Mouse (Mus musculus): ENCODE data around the gene Glg1. TPM values are rescaled to one million over a fixed set of nuclear protein-coding genes. Genes with fewer than 3 reads are reported as not detected.
"Not testable (repeated sequence)": the region's sequence is repeated elsewhere in the genome, so short reads cannot be mapped to it uniquely, and the experiment has no call there.

Gene Glg1
- 95.5 and 98.6 TPM in 2 replicates for total RNA-seq (2021)
- long read RNA-seq, experiment 1, full-length matches to known transcripts: 10 of 34 reads
- long read RNA-seq, experiment 1, partial matches to known transcripts: 1 of 34 reads
- long read RNA-seq, experiment 1, other reads (novel, unspliced or antisense): 23 of 34 reads
- long read RNA-seq, experiment 2, full-length matches to known transcripts: 13 of 44 reads
- long read RNA-seq, experiment 2, partial matches to known transcripts: 8 of 44 reads
- long read RNA-seq, experiment 2, other reads (novel, unspliced or antisense): 23 of 44 reads

- peak; percentile 97 for DNase-seq
These were observed at the start of gene Glg1 for GRCm38 (mm10) chr8:111258631-111259407. Gene Glg1, minus strand, starts transcription at chr8:111259216.

DNA sequence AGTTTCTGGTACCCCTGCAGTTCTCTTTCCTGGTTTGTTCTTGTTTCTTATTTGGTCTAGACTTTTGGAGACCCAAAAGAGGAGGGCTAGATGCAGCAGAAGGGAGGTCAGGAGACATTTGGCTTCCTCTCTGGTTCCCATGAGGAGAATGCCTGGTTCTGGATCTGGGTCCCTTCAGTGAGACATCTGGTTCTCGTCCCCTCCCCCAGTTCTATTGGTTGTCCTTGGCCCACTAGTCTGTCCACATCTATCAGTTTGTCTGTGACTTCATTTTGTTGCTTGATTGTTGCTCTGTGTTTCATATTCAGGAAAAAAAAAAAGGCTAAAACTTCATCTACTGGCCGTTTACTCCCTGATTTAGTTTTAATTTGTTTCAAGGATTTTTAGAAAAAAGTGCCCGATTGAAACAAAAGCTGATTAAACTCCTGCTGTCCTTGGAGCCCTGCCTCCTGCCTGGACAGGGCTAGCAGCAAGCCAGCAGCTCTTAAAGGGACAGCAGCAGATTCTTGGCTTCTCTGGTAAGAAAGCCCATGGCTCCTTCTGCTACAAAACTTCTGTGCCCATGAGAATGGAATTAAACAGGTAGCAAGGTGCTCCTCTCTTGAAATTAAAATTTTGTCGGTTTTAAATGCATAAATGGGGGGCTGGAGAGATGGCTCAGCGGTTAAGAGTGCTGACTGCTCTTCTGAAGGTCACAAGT, 46.2 kb upstream of the Glg1 start:
- peak; percentile 70 for DNase-seq

DNA sequence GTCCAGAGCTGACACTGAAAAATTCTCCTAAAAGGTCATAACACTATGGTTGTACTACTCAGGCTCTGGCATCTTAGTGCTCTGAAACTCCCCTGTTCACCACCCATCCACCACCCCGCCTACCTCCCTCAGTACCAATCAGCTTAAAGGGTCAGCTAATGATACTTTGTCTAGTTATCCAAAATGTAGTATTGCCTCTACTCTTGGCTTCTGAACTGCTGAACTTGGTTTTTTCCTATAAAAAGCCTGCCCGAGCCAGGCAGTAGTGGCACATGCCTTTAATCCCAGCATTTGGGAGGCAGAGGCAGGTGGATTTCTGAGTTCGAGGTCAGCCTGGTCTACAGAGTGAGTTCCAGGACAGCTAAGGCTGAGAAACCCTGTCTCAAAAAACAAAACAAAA, 45.3 kb upstream of the Glg1 start:
- no peak for DNase-seq

GRCm38 (mm10) chr8:111303076-111303803, 44.2 kb upstream of the Glg1 start:
- not testable (repeated sequence) for DNase-seq

DNA sequence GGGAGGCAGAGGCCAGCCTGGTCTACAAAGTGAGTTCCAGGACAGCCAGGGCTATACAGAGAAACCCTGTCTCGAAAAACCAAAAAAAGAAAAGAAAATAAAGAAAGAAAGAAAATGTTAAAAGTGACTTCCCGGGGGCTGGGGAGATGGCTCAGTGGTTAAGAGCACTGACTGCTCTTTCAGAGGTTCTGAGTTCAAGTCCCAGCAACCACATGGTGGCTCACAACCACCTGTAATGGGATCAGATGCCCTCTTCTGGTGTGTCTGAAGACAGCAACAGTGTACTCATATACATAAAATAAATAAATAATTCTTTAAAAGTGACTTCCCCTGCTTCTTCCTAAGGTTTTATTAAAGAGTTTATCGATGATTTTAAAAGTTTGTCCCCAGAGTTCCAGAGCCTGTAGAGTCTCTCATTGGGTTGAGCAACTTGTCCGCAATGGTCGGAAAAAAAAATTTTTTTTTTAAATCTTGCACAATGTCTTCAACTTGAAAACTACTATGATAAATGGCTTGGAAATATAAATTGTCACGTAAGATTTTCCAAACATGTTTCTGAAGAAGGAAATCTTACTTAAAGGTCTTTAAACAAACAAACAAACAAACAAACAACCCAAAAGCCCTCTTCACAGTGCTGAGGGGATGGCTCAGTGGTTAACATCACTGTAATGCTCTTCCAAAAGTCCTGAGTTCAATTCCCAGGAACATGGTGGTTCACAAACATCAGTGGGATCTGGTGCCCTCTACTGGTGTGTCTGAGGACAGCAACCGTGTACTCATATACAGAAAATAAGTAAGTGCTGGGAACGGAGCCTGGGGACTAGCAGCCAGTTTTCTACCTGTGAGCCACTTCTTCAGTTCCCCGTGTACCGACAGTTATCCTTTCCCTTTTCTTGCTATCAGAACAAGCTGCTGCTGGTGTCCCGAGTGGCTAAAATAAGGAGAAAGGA, 41.9 kb upstream of the Glg1 start:
- DNase-seq: peak; percentile 21

DNA sequence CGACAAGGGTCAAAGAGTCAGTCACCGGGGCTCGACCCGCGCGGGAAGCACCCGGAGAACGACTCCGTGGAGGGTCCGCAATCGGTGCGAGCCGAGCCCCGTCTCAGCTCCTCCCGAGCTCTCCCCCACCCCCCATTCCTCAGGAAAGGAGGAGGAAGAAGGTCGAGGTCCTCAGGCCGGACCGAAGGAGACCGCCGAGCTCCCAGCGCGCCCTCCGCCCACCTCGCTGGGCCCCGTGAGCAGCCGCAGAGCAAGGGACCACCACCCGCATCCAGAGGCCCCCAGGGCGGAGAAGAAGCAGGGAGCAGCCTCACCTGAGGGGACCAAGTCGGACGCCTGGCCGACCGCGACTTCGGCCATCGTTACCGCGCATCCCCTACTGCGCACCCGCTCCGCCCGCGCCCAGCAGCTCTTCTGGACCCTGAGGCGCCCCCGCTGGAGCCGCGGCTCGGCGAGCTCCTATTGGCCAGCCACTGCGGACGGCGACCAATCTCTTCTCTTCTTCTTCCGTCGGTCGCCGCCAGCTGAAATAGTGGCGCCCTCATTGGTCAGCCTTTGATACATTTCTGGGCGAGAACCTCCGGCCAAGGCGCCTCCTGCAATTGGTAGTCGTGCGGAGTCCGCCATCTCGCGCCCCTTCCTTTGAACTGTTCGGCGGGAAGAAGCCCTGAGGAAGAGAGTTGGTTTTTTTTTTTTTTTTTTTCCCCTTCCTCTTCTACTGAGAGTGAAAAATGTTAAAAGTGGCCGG, 41.0 kb upstream of the Glg1 start, which contains the start of gene Rfwd3:
Rfwd3 (minus strand) TSS at position 402 of the 748 bp plus-strand sequence.
- DNase-seq: peak; percentile 97

DNA sequence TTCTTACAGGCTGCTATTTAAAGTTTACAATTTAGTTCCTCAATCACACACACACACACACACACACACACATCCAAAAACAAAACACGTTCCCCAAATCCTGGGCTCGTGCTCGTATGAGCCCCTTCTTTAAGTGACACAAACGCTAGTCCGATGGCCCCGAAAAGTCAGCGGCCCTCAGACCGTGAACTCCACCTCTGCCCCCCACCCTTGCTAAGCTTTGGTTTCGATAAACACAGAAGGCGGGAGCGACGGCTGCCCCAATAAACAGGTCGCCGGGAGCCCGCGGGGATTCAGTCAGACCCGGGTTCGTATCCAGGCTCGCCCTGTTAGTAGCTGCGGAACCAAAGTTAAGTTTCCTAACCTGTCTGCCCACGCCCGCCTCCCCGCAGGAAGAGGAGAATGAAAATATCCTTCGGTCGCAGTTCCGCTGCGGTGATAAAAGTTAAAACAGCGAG, 40.4 kb upstream of the Glg1 start:
- DNase-seq: peak; percentile 68

- no peak for DNase-seq
These were observed 39.0 kb upstream of the Glg1 start for GRCm38 (mm10) chr8:111298011-111298410.

DNA sequence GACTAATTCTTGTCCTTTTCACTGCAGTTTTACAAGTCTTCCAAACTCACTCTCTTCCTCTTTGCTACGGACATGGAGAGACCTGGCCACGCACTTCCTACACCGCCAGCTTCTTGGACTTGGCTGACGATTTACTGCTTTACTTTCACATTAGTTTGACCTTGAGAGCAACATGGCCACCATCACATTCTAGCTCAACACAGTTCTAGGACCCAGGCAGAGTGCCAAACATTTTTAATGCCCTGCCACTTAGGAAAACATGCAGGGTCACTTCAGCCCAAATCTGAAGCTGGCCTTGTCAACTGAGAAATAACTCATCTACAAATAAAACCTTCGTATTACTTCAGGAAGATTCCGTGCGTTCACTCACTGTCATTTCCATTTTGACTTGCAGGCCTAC, 32.7 kb upstream of the Glg1 start:
- peak; percentile 87 for DNase-seq

DNA sequence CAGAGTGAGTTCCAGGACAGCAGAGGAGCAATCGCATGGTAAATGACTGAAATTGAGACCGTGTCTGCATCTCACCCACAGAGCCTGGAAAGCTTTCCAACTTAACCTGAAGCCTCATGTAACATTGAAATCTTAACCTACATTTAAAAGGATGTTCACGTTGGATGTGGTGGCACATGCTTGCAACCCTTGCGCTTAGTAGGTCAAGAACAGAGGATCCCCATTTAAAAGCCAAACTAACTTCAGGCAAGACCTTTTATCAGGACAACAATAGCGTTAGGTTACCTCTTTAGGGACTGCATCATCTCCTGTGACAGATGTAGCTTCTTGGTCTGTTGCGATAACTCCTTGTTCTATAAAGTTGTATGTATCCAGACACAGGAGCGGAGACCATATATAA, 31.6 kb upstream of the Glg1 start:
- DNase-seq: no peak

- no peak for DNase-seq
These were observed 26.6 kb upstream of the Glg1 start for GRCm38 (mm10) chr8:111285603-111286002.

GRCm38 (mm10) chr8:111282093-111282492, 23.1 kb upstream of the Glg1 start:
- no peak for DNase-seq

DNA sequence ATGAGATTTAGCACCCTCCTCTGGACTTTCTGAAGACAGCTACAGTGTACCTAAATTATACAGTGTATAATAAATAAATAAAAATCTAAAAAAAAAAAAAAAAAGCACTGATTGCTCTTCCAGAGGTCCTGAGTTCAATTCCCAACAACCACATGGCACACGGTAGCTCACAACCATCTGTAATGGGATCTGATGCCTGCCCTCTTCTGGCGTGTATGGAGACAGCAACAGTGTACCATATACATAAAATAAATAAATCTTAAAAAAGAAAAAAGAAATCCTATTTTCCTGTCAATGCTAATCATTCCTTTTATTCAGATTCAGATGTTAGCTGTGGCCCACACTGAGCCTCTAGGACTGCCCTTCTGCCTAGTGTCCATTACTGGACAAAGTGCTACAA, 9.3 kb upstream of the Glg1 start:
- no peak for DNase-seq

- DNase-seq: not testable (repeated sequence)
These were observed 7.1 kb upstream of the Glg1 start for GRCm38 (mm10) chr8:111266161-111266560.

DNA sequence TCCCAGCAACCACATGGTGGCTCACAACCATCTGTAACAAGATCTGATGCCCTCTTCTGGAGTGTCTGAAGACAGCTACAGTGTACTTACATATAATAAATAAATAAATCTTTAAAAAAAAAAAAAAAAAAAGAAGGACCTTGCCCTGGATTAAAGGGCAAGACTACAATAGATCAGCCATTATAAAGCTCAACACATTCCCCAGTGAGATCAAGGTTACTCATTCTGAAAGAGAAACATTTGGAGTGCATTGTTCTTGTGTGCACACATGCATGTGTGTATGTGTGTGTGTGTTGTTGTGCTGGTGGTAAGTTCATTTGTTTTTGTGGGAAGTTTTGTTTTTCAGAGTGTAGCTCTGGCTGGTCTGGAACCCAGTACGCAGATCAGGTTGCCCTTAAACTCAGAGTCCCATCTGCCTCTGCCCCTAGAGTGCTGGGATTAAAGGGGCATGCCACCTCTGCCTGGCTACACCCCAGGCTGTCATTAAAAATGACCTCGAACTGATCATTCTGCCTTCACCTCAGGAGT, 5.7 kb upstream of the Glg1 start:
- no peak for DNase-seq

- peak; percentile 21 for DNase-seq
These were observed 3.0 kb upstream of the Glg1 start for GRCm38 (mm10) chr8:111261981-111262381.

DNA sequence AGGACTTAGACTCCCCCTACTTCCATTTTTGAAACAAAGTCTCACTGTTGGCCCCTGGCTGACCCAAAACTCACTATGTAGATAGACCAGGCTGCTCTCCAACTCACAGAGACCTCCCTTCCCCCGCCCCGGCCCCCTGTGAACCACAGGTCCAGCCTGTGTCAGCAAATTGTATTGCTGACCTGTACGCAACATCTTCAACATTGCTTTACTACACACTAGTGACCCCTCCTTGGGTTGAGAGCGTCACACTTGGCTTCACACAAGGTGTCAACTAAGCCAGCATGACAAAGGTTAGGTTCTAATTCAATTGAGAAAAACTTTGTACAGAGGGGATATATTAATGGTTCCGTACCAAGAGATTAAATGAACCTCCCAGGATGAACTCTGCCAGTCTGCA, 1.2 kb upstream of the Glg1 start:
- no peak for DNase-seq

DNA sequence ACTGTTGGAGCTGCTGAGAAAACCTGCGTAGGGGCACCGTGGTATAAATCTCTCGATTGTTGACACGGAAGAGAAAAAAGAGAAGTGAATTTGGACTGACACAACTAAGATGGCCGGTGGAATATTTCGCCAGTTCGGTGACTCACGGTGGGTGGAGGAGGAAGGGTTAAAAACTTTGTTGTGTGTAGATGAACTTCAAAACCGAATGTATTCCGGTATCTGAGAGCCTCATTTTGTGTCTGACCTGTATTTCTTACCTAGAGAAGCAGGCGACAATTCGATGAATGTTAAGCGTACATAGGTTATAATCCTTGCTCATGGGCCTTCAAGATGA, 359 bp upstream of the Glg1 start:
- no peak for DNase-seq

DNA sequence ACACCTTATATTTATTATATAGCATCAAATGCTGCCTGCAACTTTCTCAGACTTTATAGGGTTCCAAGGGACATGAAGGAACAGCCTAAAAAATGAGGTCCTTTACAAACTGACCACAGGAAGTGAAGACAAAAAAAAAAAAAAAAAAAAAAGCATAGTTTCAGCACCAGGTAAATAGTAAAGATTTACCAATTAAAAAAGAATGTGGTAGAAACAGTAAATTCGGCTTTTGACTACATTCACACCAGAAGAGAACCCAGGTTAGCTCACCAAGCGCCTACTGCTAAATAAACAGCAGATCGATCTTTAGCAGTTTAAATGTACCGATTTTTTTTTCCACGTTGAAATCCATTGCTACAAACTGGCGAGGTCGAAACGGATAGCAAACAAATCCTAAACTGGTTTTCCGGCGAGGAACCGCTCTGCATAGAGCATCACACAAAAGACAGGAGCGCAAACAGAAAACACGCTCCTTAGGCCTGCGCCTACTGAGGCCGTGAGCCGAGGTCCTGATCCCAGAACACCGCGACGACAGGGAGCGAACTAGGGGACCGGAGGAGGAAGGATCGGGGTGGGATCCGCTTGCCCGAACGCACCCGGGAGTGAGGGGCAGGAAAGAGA, 896 bp downstream of the Glg1 start:
- no peak for DNase-seq

Data from adrenal gland, postnatal 14 days (tissue).